Mouse (Mus musculus) thymus, adult 2 months (tissue): ENCODE results near the gene Maml3.

ENCODE experiments used
- CTCF ChIP-seq: fragments of 200-500 bp; IDR thresholded peaks from 2 replicates; pipeline ENCODE4 v1.5.1; 2012; ENCODE audit warnings: mild to moderate bottlenecking, control low read depth, low read length, moderate library complexity, borderline replicate concordance; ENCODE audit not compliant: control insufficient read depth, poor library complexity, insufficient read depth; ENCODE audit errors: extremely low read depth
- POLR2A ChIP-seq: fragments of 200-500 bp; IDR thresholded peaks from 2 replicates; pipeline ENCODE4 v1.6.1; 2012; ENCODE audit warnings: mild to moderate bottlenecking, low read length, control low read depth, moderate library complexity; ENCODE audit not compliant: control insufficient read depth, poor library complexity, insufficient read depth; ENCODE audit errors: extremely low read depth

- TF ChIP-seq CTCF (no peak), POLR2A (no peak)
These were observed 234.9 kb downstream of the Maml3 start for GRCm38 (mm10) chr3:51869980-51870379.
